ENCODE assay signal across 9 mouse cellular contexts in the genomic region with DNA sequence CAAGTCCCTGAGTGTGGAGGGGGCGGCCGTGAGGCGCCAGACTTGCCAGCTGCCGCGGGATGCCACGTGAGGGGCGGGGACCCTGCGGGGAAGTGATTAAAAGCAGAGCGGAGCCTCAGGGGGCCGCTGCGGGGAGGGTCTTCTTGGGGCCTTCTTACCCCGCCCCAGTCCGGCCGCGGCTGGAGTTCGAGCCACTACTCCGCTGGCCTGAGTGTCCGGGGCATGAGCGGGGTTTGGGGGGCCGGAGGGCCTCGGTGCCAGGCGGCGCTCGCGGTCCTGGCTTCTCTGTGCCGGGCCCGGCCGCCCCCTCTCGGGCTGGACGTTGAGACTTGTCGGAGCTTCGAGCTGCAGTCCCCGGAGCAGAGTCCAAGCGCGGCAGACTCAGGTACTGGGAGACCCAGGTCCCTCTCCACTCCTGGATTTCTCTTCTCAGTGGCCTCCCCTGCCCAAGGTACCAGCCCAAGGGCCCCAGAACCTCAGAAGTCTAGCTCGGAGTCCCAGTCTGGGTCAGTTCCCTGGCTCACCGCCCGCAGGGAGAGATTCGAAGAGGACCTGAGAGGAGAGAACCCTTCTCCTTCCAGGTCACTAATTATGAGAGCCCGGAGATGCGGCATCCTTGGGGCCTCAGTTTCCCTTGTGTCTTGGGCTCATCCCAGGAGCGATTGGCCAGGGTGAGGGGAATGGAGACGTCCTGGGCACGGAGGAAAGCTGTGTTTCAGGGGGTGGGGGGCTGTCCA. TPM values are rescaled to one million over a fixed set of nuclear protein-coding genes. Genes with fewer than 3 reads are reported as not detected.
DNase-seq lines count a peak whose midpoint lies in the region; ATAC-seq and TF ChIP-seq lines count a peak whose summit lies in the region.
"Had no signal": no experiment of that assay in that cellular context is flagged by ENCODE, and none has a peak within 500 bp of the region (broad histone marks: within the 10 kb centered on the region; RNA-seq: fewer than 3 reads in every experiment).

A gene (plus strand): TSS at position 76 of the 737 bp plus-strand sequence.

- peak within 1 kb of the TSS; percentile 72 for H3K4me3 ChIP-seq in heart, embryonic 10.5 days
- H3K4me3 ChIP-seq in hindbrain, postnatal 0 days (ENCODE audit: low read length), result peak within 1 kb of the TSS; percentile 56
- H3K4me3 ChIP-seq in midbrain, embryonic 14.5 days (replicated peaks; ENCODE audit: low read depth, low read length), result peak within 1 kb of the TSS; percentile 59

- DNase-seq in heart, embryonic 10.5 days (ENCODE audit: low spot score), result no peak
- no peak for DNase-seq in heart, adult 18-20 months
- DNase-seq in thymus, postnatal 36 days, result peak; percentile 9 to 21
- DNase-seq in thymus, postnatal 14 days, result no peak
- no peak for DNase-seq in hindbrain, postnatal 0 days (ENCODE audit: low spot score)
- DNase-seq in midbrain, embryonic 14.5 days, result peak; percentile 59
- DNase-seq in urinary bladder, postnatal 25 days (ENCODE audit: low spot score), result no peak
- no peak for DNase-seq in gastrocnemius, adult 18-20 months (ENCODE audit: low spot score)

- H3K36me3 ChIP-seq in heart, embryonic 10.5 days, result no peaks in the 10 kb centered on the region
- no peaks in the 10 kb centered on the region for H3K36me3 ChIP-seq in hindbrain, postnatal 0 days (ENCODE audit: insufficient read depth, low read length)
- H3K36me3 ChIP-seq in midbrain, embryonic 14.5 days (ENCODE audit: control insufficient read depth, insufficient read depth, low read length), result no peaks in the 10 kb centered on the region

- WGBS in heart, embryonic 10.5 days, result 1% methylated on average over 44 of the region's 44 CpGs
- WGBS in hindbrain, postnatal 0 days, result 1% methylated on average over 39 of the region's 44 CpGs
- 1% methylated on average over 43 of the region's 44 CpGs for WGBS in midbrain, embryonic 14.5 days

- peaks cover 87% of the 10 kb centered on the region for H3K27me3 ChIP-seq in heart, embryonic 10.5 days (ENCODE audit: insufficient read depth, poor library complexity, severe bottlenecking)
- peaks cover 16% of the 10 kb centered on the region; the same call in 1 of the 2 replicates for H3K27me3 ChIP-seq in hindbrain, postnatal 0 days (ENCODE audit: insufficient read depth, low read length)
- peaks cover 37% of the 10 kb centered on the region for H3K27me3 ChIP-seq in midbrain, embryonic 14.5 days (ENCODE audit: control insufficient read depth, insufficient read depth, low read length)

- peaks cover 31% of the 10 kb centered on the region for H3K4me1 ChIP-seq in heart, embryonic 10.5 days
- H3K4me1 ChIP-seq in hindbrain, postnatal 0 days (ENCODE audit: insufficient read depth, low read length), result peaks cover 24% of the 10 kb centered on the region
- H3K4me1 ChIP-seq in midbrain, embryonic 14.5 days (ENCODE audit: control insufficient read depth, insufficient read depth, low read length), result peaks cover 28% of the 10 kb centered on the region

- H3K4me2 ChIP-seq in hindbrain, postnatal 0 days (ENCODE audit: low read depth, low read length), result peak within 1 kb of the TSS; percentile 95
- peak within 1 kb of the TSS; percentile 95 for H3K4me2 ChIP-seq in midbrain, embryonic 14.5 days (ENCODE audit: low read length)

- ATAC-seq in hindbrain, postnatal 0 days, result peak; percentile 19; the same call in 1 of the 2 replicates
- ATAC-seq in midbrain, embryonic 14.5 days (ENCODE audit: low FRiP score, low TSS enrichment), result peak; percentile 26; the same call in 1 of the 2 replicates

- peak within 1 kb of the TSS; percentile 62 for H3K27ac ChIP-seq in heart, embryonic 10.5 days
- 0 out of 2 replicates have a peak within 1 kb of the TSS, but pooled peaks have one; percentile 20 for H3K27ac ChIP-seq in hindbrain, postnatal 0 days
- peak within 1 kb of the TSS; percentile 45; the same call in 1 of the 2 replicates for H3K27ac ChIP-seq in midbrain, embryonic 14.5 days (replicated peaks; ENCODE audit: low read depth, low read length)

- no peak for TF ChIP-seq CTCF in hindbrain, postnatal 0 days (IDR thresholded peaks at IDR 0.05; ENCODE audit: low read depth)

- no peaks in the 10 kb centered on the region for H3K9me3 ChIP-seq in heart, embryonic 10.5 days
- no peaks in the 10 kb centered on the region for H3K9me3 ChIP-seq in hindbrain, postnatal 0 days (ENCODE audit: low read length)
- H3K9me3 ChIP-seq in midbrain, embryonic 14.5 days (ENCODE audit: control insufficient read depth, low read length), result no peaks in the 10 kb centered on the region

- peak within 1 kb of the TSS; percentile 63 for H3K9ac ChIP-seq in hindbrain, postnatal 0 days (replicated peaks; ENCODE audit: low read length)
- peak within 1 kb of the TSS; percentile 68 for H3K9ac ChIP-seq in midbrain, embryonic 14.5 days (replicated peaks; ENCODE audit: low read length)

RNA-seq across cellular contexts. Expression of the gene that starts here (rescaled TPM):
- polyA plus RNA-seq in heart, embryonic 10.5 days (2016; fragmentation: Nextera tagmentation; extraction: Ambion mirVana), result 0.34 and 0.51 TPM in 2 replicates
- not detected for total RNA-seq in heart, adult 18-20 months (2021)
- total RNA-seq in hindbrain, postnatal 0 days (2014; rRNA removed), result 32.6 and 43.6 TPM in 2 replicates
- 9.1 and 10.1 TPM in 2 replicates for polyA plus RNA-seq in hindbrain, postnatal 0 days (2015; fragmentation: Nextera tagmentation; extraction: Ambion mirVana)
- polyA plus RNA-seq in midbrain, embryonic 14.5 days (2014; fragmentation: Nextera tagmentation; extraction: Ambion mirVana), result 21.1 and 22.8 TPM in 2 replicates
- total RNA-seq in gastrocnemius, adult 18-20 months (2021), result not detected
- polyA plus RNA-seq: gonadal fat pad, adult 2 months had no signal

Comparison
In these comparisons a context has a peak if more than half of its experiments do, and no peak if none do; other contexts are left out.
1. RNA of the gene that starts here (total RNA-seq): 32.6 to 43.6 TPM in hindbrain, postnatal 0 days; not detected in heart, adult 18-20 months and not detected in gastrocnemius, adult 18-20 months; every median in the first group is over 10 times any median in the second.
2. DNase-seq: peak in thymus, postnatal 36 days (2 of 2) and midbrain, embryonic 14.5 days (single experiment); none in heart, embryonic 10.5 days (single experiment), heart, adult 18-20 months (0 of 2), thymus, postnatal 14 days (single experiment), hindbrain, postnatal 0 days (single experiment), urinary bladder, postnatal 25 days (single experiment) and gastrocnemius, adult 18-20 months (single experiment).
3. Peak in every context shown above with its lines, with median percentiles within 50 percentile points of each other: H3K27ac ChIP-seq and H3K4me3 ChIP-seq.